Mouse (Mus musculus) embryonic facial prominence, embryonic 13.5 days (tissue): ENCODE measurements around the gene Skida1. TPM values are rescaled to one million over a fixed set of nuclear protein-coding genes. Genes with fewer than 3 reads are reported as not detected.
A peak's percentile ranks its signal among the peaks of the same experiment; 100 is the strongest.

Experiments used
- ATAC-seq: fragments of 200-750 bp; cut with Nextera tagmentation; 2 replicates; pipeline ENCODE4 v1.8.0; 2017; ENCODE audit warnings: low read depth; ENCODE audit not compliant: insufficient number of reproducible peaks, insufficient read depth, low FRiP score, low TSS enrichment
- H3K27ac ChIP-seq: fragments of 300-500 bp; sonication (generic); 2 replicates; pipeline ENCODE4 v1.5.1; 2015; ENCODE audit warnings: moderate library complexity, mild to moderate bottlenecking, inconsistent platforms
- H3K27me3 ChIP-seq: fragments of 300-500 bp; sonication (generic); 2 replicates; pipeline ENCODE4 v1.6.1; 2015; ENCODE audit warnings: mild to moderate bottlenecking, inconsistent platforms
- H3K36me3 ChIP-seq: fragments of 300-500 bp; sonication (generic); 2 replicates; pipeline ENCODE4 v1.6.1; 2015; ENCODE audit warnings: mild to moderate bottlenecking, inconsistent platforms
- H3K4me1 ChIP-seq: fragments of 300-500 bp; sonication (generic); 2 replicates; pipeline ENCODE4 v1.6.1; 2015; ENCODE audit warnings: inconsistent platforms
- H3K4me2 ChIP-seq: fragments of 300-500 bp; sonication (generic); 2 replicates; pipeline ENCODE4 v1.6.1; 2015; ENCODE audit warnings: moderate library complexity, mild to moderate bottlenecking, inconsistent platforms
- H3K4me3 ChIP-seq: fragments of 300-500 bp; sonication (generic); 2 replicates; pipeline ENCODE4 v1.5.1; 2015; ENCODE audit warnings: mild to moderate bottlenecking, inconsistent platforms
- H3K9ac ChIP-seq: fragments of 300-500 bp; sonication (generic); 2 replicates; pipeline ENCODE4 v1.6.1; 2015; ENCODE audit warnings: mild to moderate bottlenecking, inconsistent platforms
- H3K9me3 ChIP-seq: fragments of 300-500 bp; sonication (generic); 2 replicates; pipeline ENCODE4 v1.6.1; 2016; ENCODE audit warnings: inconsistent platforms
- microRNA-seq: library from miRNA; unstranded; fragments of <30 nt; microRNA quantifications from one replicate; pipeline ENCODE4, GENCODE M21; 2016
- polyA plus RNA-seq: library from polyadenylated mRNA; unstranded; fragments of >200 nt; fragmentation: Nextera tagmentation; extraction: Ambion mirVana; gene quantifications from 2 replicates; pipeline ENCODE4 v1.2.1, GENCODE M21; 2015

The Skida1 gene
- polyA plus RNA-seq, 1 experiment from 2014 or later = 9.8 TPM

DNA sequence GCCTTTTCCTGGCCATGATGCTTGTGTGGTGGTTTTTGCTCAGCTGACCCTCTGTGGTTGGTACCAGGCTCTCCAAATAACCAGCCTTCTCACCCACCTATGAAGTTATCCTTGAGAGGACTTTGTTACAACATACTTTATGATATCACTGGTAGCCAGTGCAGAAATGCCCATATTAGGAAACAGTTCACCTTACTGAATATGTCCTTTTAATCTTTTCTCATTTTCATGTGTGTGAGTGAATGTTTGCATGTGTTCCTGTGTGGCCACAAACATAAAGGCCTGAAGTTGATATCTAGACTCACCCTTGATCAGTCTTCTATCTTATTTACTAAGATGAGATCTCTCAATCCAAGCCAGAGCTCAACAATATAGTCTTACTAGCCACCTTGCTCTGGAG is 52.0 kb downstream of the Skida1 start, which contains the start of gene H2al2a:
H2al2a (minus strand) TSS at position 101 of the 400 bp plus-strand sequence.
- no peak within 1 kb of the TSS for H3K4me2 ChIP-seq
- H3K27ac ChIP-seq = no peak within 1 kb of the TSS
- no peaks in the 10 kb centered on the region for H3K4me1 ChIP-seq
- no peak within 1 kb of the TSS for H3K4me3 ChIP-seq
- H3K36me3 ChIP-seq = no peaks in the 10 kb centered on the region
- no peaks in the 10 kb centered on the region for H3K27me3 ChIP-seq
- H3K9ac ChIP-seq = no peak within 1 kb of the TSS
- no peaks in the 10 kb centered on the region for H3K9me3 ChIP-seq
- no peak for ATAC-seq

Small RNA genes lying within 50 kb of the gene (microRNA-seq; reads per million reads assigned to microRNA genes)
- gene Mir7655 = 11.6 reads per million, percentile 29 among the genes with 10 or more reads in this experiment

Other genes starting within 250 kb of the Skida1 start
- not detected in 2 replicates for gene H2al2a, start 52.1 kb downstream of the Skida1 start, polyA plus RNA-seq
- 13.7 and 15.0 TPM in 2 replicates for gene A930004D18Rik, start 11.3 kb downstream of the Skida1 start, polyA plus RNA-seq
- gene Mllt10, start 6.2 kb upstream of the Skida1 start, polyA plus RNA-seq = 67.2 and 73.6 TPM in 2 replicates